Mouse (Mus musculus) CD4-positive helper T cell, adult 2 months (primary cell): ENCODE data around the gene Them5.
A peak's percentile ranks its signal among the peaks of the same experiment; 100 is the strongest.

ENCODE experiments used
- DNase-seq: peaks from one replicate; pipeline ENCODE4 v3.0.0-alpha.2; 2012; ENCODE audit warnings: low read depth, missing footprints, low spot score

The Them5 gene

GRCm38 (mm10) chr3:94341959-94342422 is at the start of gene Them5:
TSS of gene Them5 (plus strand) at chr3:94342099.
- DNase-seq, result no peak

- DNase-seq, result no peak
These were observed 36.4 kb upstream of the Them5 start for GRCm38 (mm10) chr3:94305457-94305856.

GRCm38 (mm10) chr3:94306975-94307374 is 34.9 kb upstream of the Them5 start:
- DNase-seq, result no peak

- peak; percentile 92 for DNase-seq
These were observed 32.1 kb upstream of the Them5 start, which contains the start of gene Them4 for GRCm38 (mm10) chr3:94309633-94310363. TSS of gene Them4 (plus strand) at chr3:94310089.

- no peak for DNase-seq
These were observed 31.4 kb upstream of the Them5 start for GRCm38 (mm10) chr3:94310491-94310890.

- no peak for DNase-seq
These were observed 31.0 kb upstream of the Them5 start for GRCm38 (mm10) chr3:94310911-94311310.

- DNase-seq, result no peak
These were observed 30.5 kb upstream of the Them5 start for GRCm38 (mm10) chr3:94311376-94311775.

GRCm38 (mm10) chr3:94328681-94329080 is 13.2 kb upstream of the Them5 start:
- no peak for DNase-seq

GRCm38 (mm10) chr3:94334442-94334841 is 7.5 kb upstream of the Them5 start:
- no peak for DNase-seq

GRCm38 (mm10) chr3:94338522-94338921 is 3.4 kb upstream of the Them5 start:
- DNase-seq, result no peak

- DNase-seq, result no peak
These were observed 653 bp downstream of the Them5 start for GRCm38 (mm10) chr3:94342552-94342951.

GRCm38 (mm10) chr3:94344182-94344581 is 2.3 kb downstream of the Them5 start:
- DNase-seq, result no peak

- no peak for DNase-seq
These were observed 3.0 kb downstream of the Them5 start for GRCm38 (mm10) chr3:94344897-94345296.

GRCm38 (mm10) chr3:94348146-94348545 is 6.2 kb downstream of the Them5 start:
- DNase-seq, result no peak

GRCm38 (mm10) chr3:94360812-94361211 is 18.9 kb downstream of the Them5 start:
- DNase-seq, result no peak

- DNase-seq, result no peak
These were observed 20.2 kb downstream of the Them5 start, which contains the start of gene C2cd4d for GRCm38 (mm10) chr3:94362138-94362537. TSS of gene C2cd4d (plus strand) at chr3:94362438.

GRCm38 (mm10) chr3:94363291-94364153 is 21.6 kb downstream of the Them5 start:
- DNase-seq, result no peak

- DNase-seq, result no peak
These were observed 22.2 kb downstream of the Them5 start for GRCm38 (mm10) chr3:94364154-94364526.

- DNase-seq, result peak; percentile 78
These were observed 24.9 kb downstream of the Them5 start for GRCm38 (mm10) chr3:94366761-94367160.

GRCm38 (mm10) chr3:94367511-94367910 is 25.6 kb downstream of the Them5 start:
- DNase-seq, result no peak

GRCm38 (mm10) chr3:94368631-94369030 is 26.7 kb downstream of the Them5 start:
- DNase-seq, result peak; percentile 48

GRCm38 (mm10) chr3:94369709-94370108 is 27.8 kb downstream of the Them5 start:
- DNase-seq, result no peak
